Mouse (Mus musculus) intestine, embryonic 14.5 days (tissue): ENCODE measurements around the gene Rab8b. TPM values are rescaled to one million over a fixed set of nuclear protein-coding genes. Genes with fewer than 3 reads are reported as not detected.

Experiments used
- ATAC-seq: fragments of 200-750 bp; cut with Nextera tagmentation; replicated peaks from 2 replicates; pipeline ENCODE4 v1.8.0; 2017; ENCODE audit warnings: low read depth, moderate number of reproducible peaks, moderate TSS enrichment, moderate library complexity; ENCODE audit not compliant: low FRiP score, low TSS enrichment
- DNase-seq: peaks from one replicate; pipeline ENCODE4 v3.0.0-alpha.2; 2018; ENCODE audit warnings: low spot score
- H3K27ac ChIP-seq: fragments of 300-500 bp; sonication (generic); 2 replicates; pipeline ENCODE4 v1.5.1; 2014; ENCODE audit warnings: low read depth, mild to moderate bottlenecking, control low read depth
- H3K27me3 ChIP-seq: fragments of 300-500 bp; sonication (generic); replicated peaks from 2 replicates; pipeline ENCODE4 v1.6.1; 2014; ENCODE audit warnings: low read length, control low read depth; ENCODE audit not compliant: control insufficient read depth, insufficient read depth
- H3K36me3 ChIP-seq: fragments of 300-500 bp; sonication (generic); 2 replicates; pipeline ENCODE4 v1.6.1; 2014; ENCODE audit warnings: low read length, control low read depth; ENCODE audit not compliant: control insufficient read depth, insufficient read depth
- H3K4me1 ChIP-seq: fragments of 300-500 bp; sonication (generic); replicated peaks from 2 replicates; pipeline ENCODE4 v1.6.1; 2014; ENCODE audit warnings: low read length, control low read depth, mixed read lengths; ENCODE audit not compliant: control insufficient read depth, insufficient read depth
- H3K4me2 ChIP-seq: fragments of 300-500 bp; sonication (generic); 2 replicates; pipeline ENCODE4 v1.6.1; 2014; ENCODE audit warnings: low read length
- H3K4me3 ChIP-seq: fragments of 300-500 bp; sonication (generic); 2 replicates; pipeline ENCODE4 v1.5.1; 2014; ENCODE audit warnings: low read depth, low read length, control low read depth, mixed read lengths
- H3K9ac ChIP-seq: fragments of 300-500 bp; sonication (generic); 2 replicates; pipeline ENCODE4 v1.6.1; 2014; ENCODE audit warnings: mild to moderate bottlenecking, low read length
- H3K9me3 ChIP-seq: fragments of 300-500 bp; sonication (generic); 2 replicates; pipeline ENCODE4 v1.6.1; 2016; ENCODE audit warnings: low read length, control low read depth; ENCODE audit not compliant: control insufficient read depth
- WGBS: fragments of 180-500 bp; shearing (Covaris S2); extraction: QIAGEN DNeasy Blood & Tissue Kit; methylation state at CpG from one replicate; pipeline ENCODE4 v1.1.7; 2014; 5-methylcytosine and 5-hydroxymethylcytosine counted together
- polyA plus RNA-seq: library from polyadenylated mRNA; unstranded; fragments of >200 nt; fragmentation: Nextera tagmentation; extraction: Ambion mirVana; gene quantifications from 2 replicates; pipeline ENCODE4 v1.2.1, GENCODE M21; 2014

Rab8b gene
- 26.1 and 30.2 TPM in 2 replicates for polyA plus RNA-seq

DNA sequence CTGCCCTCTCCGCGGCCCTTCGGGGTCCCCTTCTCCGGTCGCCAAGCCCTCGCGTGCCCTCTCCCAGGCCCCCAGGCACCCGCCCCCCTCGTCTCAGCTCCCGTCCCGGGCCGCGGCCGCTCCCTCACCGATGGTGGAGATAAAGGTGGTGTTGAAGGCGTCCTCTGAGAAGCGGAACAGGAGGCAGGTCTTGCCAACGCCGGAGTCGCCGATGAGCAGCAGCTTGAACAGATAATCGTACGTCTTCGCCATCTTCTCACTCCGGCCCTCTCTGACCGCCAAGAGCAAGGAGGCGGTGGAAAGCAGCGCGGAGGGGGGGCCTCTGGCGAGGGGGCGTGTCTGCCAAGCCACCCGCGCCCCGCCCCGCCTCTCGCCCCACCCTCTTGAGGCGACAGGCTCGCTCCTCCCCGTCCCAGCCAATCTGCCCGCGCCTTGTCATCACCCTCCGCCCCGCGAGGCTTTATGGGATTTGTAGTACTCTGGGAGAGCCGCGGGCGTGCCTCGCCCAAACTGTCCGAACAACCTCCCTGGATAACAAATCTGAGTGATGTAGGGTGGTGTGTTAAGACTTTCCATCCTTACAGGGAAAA lies at the start of gene Rab8b:
Gene Rab8b, minus strand, starts transcription at position 306 of the 590 bp plus-strand sequence.
- under 1% methylated on average over 49 of the region's 49 CpGs for WGBS

DNA sequence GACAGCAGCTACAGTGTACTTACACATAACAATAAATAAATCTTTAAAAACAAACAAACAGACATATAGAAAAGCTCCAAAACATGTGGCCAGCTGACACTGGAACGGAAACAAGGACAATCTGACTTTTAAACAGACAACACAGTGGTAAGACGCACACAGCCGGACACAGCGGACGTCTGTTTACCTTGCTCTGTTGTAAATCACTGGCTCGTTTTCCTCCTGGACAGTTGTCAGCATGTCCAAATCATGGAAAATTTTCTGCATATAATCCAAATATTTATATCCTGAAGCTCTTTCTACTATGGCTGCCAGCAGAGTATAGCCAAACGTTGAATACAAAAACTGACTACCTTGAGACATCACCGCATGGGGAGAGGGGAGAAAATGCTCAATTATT lies 48.0 kb upstream of the Rab8b start:
- Histone ChIP-seq H3K9ac (no peak overlapping the region), H3K36me3 (peaks cover 19% of the 10 kb centered on the region), H3K4me1 (0 out of 2 replicates have a peak, but pooled peaks cover 3% of the 10 kb centered on the region), H3K4me2 (no peak overlapping the region), H3K9me3 (no peaks in the 10 kb centered on the region), H3K27me3 (no peaks in the 10 kb centered on the region), H3K4me3 (no peak overlapping the region), H3K27ac (peak overlapping the region; percentile 14; the same call in 1 of the 2 replicates)
- ATAC-seq (no peak), DNase-seq (no peak)
- WGBS = 45% methylated on average over 8 of the region's 8 CpGs

More for the DNA sequence above, at the start of gene Rab8b:
- DNase-seq (peak; percentile 96), ATAC-seq (peak; percentile 98)
- H3K27ac ChIP-seq = peak within 1 kb of the TSS; percentile 91
- H3K9me3 ChIP-seq = no peaks in the 10 kb centered on the region
- peak within 1 kb of the TSS; percentile 75 for H3K4me2 ChIP-seq
- H3K4me3 ChIP-seq = peak within 1 kb of the TSS; percentile 94
- no peaks in the 10 kb centered on the region for H3K36me3 ChIP-seq
- H3K9ac ChIP-seq = peak within 1 kb of the TSS; percentile 82
- H3K4me1 ChIP-seq = peaks cover 30% of the 10 kb centered on the region
- H3K27me3 ChIP-seq = no peaks in the 10 kb centered on the region

DNA sequence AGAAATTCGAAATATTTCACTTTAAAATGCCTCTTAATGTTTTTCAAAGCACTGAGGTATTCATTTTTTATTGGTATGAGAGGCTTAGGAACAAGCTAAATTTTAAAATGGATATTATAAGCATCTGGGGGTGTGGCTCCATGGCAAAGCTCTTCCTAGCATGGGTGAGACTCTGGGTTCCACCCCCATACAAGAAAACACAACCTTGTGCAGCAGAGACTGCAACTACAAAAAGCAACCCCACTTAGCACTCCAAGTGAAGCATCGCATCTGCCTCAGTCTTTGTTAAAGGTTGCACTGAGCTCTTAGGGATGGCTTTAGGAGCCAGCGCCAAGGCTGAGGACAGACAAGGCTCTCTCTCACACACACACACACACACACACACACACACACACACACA lies 42.0 kb upstream of the Rab8b start:
- Histone ChIP-seq H3K9ac (no peak overlapping the region), H3K9me3 (no peaks in the 10 kb centered on the region), H3K4me2 (no peak overlapping the region), H3K36me3 (no peaks in the 10 kb centered on the region), H3K27ac (no peak overlapping the region), H3K4me1 (no peaks in the 10 kb centered on the region), H3K27me3 (no peaks in the 10 kb centered on the region), H3K4me3 (no peak overlapping the region)
- no peak for DNase-seq
- ATAC-seq = no peak
- WGBS = 73% methylated on average over 3 of the region's 3 CpGs

DNA sequence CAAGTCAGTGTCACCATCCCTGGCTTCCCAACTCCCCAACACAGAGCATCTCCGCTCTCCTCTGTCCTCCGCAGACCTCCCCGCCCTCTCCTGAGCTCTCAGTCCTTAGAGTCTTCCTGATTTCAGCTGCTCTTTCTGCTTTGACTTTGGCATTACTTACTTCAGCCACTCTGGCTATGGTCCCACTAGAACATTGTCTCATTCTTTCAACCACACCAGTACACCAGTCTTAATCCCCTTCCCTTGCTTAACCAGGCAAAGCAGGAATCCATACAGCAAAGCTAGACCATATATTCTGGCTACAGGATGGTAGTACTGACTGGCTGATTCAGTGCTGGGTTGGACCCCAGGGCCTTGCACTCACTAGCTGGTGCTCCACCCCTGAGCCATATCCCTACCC lies 38.0 kb upstream of the Rab8b start:
- no peak for ATAC-seq
- 94% methylated on average over 3 of the region's 3 CpGs for WGBS

DNA sequence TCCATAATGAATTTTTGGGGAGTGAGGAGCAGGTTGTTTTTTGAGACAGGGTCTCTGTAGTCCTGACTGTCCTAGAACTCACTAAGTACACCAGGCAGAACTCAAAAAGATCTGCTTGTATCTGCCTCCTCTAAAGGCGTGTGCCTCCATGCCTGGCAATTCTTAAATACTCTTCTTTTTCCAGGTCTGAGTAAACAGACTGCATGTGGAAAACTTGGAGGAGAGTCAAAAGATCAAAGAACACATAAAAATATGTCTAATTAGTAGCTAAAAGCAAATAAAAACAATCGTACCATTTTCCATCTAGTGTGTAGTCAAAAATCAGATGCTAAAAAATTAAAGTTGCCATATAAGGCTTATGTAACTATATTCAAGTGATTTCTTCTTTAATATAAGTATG lies 33.4 kb upstream of the Rab8b start:
- Histone ChIP-seq H3K9me3 (no peaks in the 10 kb centered on the region), H3K9ac (no peak overlapping the region), H3K4me2 (no peak overlapping the region), H3K27ac (no peak overlapping the region), H3K36me3 (peaks cover 15% of the 10 kb centered on the region), H3K4me1 (no peaks in the 10 kb centered on the region), H3K27me3 (no peaks in the 10 kb centered on the region), H3K4me3 (no peak overlapping the region)
- WGBS = 77% methylated on average over 2 of the region's 2 CpGs
- ATAC-seq (no peak), DNase-seq (no peak)

More for the DNA sequence above, 38.0 kb upstream of the Rab8b start:
- DNase-seq = no peak
- Histone ChIP-seq H3K4me2 (no peak overlapping the region), H3K36me3 (no peaks in the 10 kb centered on the region), H3K27ac (no peak overlapping the region), H3K4me1 (no peaks in the 10 kb centered on the region), H3K4me3 (no peak overlapping the region), H3K9me3 (no peaks in the 10 kb centered on the region), H3K27me3 (no peaks in the 10 kb centered on the region), H3K9ac (no peak overlapping the region)

DNA sequence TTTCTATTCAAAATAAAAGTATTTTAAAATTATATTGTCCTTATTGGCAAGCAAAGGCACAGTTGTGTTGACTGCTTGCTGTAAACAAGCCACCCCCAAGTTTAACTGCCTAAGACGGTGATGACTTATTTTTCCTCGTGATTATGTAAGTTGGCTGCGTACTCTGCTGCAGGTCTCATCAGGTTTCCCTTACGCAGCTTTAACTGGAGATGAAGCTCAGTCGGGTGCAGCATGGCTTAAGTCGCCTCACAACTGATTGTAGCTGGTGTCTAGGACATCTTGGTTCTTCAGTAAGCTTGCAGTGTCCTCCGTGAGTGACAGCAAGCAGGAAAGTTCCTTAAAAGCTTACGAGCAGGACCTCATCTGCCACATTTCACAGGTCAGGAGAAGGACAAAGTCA lies 32.8 kb upstream of the Rab8b start:
- no peak overlapping the region for H3K27ac ChIP-seq
- peaks cover 17% of the 10 kb centered on the region for H3K36me3 ChIP-seq
- 79% methylated on average over 8 of the region's 8 CpGs for WGBS
- ATAC-seq = no peak
- H3K4me2 ChIP-seq = no peak overlapping the region
- DNase-seq = no peak
- no peaks in the 10 kb centered on the region for H3K9me3 ChIP-seq
- no peak overlapping the region for H3K9ac ChIP-seq
- H3K4me3 ChIP-seq = no peak overlapping the region
- H3K27me3 ChIP-seq = no peaks in the 10 kb centered on the region
- no peaks in the 10 kb centered on the region for H3K4me1 ChIP-seq

DNA sequence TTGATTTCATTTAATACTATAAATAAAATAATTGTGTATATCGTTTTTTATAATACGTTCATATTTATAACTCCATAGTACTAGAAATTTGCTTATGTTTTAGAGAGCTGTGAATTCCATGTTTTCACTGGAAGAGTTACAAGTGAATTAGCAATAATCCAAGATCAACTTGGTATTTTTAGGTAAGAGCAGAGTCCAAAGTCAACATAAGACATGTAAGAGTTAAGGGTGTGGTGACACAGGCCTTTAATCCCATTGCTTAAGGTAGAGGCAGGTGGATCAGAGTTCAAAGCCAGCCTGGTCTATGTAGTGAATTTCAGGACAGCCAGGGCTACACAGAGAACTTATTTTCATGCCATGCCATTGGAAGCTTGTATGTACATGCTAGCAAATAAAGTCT lies 29.0 kb upstream of the Rab8b start:
- no peak for ATAC-seq
- Histone ChIP-seq H3K27me3 (no peaks in the 10 kb centered on the region), H3K9me3 (no peaks in the 10 kb centered on the region)

DNA sequence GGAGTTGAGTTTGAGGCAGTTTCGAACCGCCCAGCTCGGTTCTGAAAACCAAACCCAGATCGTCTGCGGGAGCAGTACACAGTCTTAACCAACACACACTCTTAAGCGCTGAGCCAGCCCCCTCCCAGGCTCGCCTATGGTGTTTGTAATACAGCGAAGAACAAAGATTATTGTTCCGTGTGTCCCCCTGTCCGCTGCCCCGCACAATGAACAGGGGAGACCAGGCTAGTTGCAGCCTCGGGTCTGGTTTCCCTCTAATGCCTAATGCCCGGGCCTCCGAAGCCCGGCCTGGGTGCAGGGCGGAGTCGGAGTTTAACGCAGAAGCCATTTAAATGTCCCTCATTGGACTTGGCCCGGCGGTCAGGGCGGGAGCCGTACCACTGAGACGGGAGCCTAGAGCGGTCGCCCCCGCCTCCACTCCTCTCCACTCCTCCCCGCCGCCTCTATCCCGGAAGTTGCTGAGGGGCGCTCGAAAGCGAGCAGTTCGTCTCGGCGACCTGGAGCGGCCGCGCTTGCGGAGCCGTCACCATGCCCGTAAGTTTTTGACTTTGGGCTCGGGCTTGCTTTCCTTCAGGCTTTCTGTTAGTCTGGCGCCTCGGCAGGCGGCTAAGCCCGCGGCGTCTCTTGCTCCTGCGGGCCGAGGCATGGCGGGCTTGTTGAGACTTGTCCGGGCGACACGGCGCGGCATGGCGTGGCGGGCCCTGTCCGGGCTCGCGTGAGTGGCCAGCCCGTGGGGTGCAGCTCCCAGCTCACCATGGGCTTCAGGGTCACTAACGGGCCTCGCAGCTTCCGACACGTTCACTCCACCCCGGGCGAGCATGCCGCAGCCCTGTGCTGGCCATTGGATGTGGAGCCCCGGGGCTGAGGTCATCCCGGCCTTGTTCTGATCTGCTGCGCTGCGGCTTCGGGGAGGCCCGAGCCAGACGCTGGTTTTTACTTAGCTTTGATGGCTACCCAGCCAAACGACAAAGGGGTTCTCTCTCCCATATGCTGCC lies 26.5 kb upstream of the Rab8b start, which contains the start of gene Rps27l:
Gene Rps27l, plus strand, starts transcription at position 440 of the 995 bp plus-strand sequence.
- Histone ChIP-seq H3K9me3 (no peaks in the 10 kb centered on the region), H3K36me3 (peaks cover 17% of the 10 kb centered on the region), H3K4me1 (peaks cover 6% of the 10 kb centered on the region; the same call in 1 of the 2 replicates), H3K27ac (peak within 1 kb of the TSS; percentile 90), H3K9ac (peak within 1 kb of the TSS; percentile 84), H3K4me3 (peak within 1 kb of the TSS; percentile 95), H3K4me2 (peak within 1 kb of the TSS; percentile 92), H3K27me3 (no peaks in the 10 kb centered on the region)
- ATAC-seq (peak; percentile 99), DNase-seq (peak; percentile 98)
- under 1% methylated on average over 77 of the region's 77 CpGs for WGBS

More for the DNA sequence above, 29.0 kb upstream of the Rab8b start:
- Histone ChIP-seq H3K4me2 (no peak overlapping the region), H3K36me3 (peaks cover 17% of the 10 kb centered on the region), H3K4me1 (peaks cover 6% of the 10 kb centered on the region; the same call in 1 of the 2 replicates), H3K27ac (no peak overlapping the region), H3K9ac (no peak overlapping the region), H3K4me3 (no peak overlapping the region)
- 98% methylated on average over 2 of the region's 2 CpGs for WGBS
- no peak for DNase-seq
